Mouse (Mus musculus): ENCODE data around the gene Gm4981. TPM values are rescaled to one million over a fixed set of nuclear protein-coding genes. Genes with fewer than 3 reads are reported as not detected.
"Not testable (repeated sequence)": the region's sequence is repeated elsewhere in the genome, so short reads cannot be mapped to it uniquely, and the experiment has no call there.

The Gm4981 gene
- not detected in 2 replicates for polyA plus RNA-seq (2014; fragmentation: Nextera tagmentation; extraction: Ambion mirVana)

DNA sequence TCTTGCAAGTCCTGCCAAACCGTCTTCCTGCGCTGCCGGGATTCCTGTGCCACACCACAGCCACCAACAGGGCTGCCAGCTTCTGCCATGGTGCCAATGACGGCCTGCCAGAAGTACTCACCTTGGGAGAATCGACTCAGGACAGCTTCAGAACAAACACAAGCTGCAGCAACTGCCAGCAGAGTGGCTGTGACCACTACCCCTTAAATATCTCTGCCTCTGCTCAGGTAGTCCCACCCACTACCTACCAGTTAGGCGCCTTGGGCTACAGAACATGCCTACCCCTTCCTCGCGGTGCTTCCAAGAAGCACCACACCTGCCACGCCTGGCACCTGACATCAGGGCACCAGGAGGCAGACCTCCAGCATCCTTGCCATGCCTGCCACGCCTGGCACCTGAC, at the start of gene Gm4981:
Gene Gm4981, minus strand, starts transcription at position 89 of the 400 bp plus-strand sequence.
- no peak for DNase-seq (ENCODE audit: low spot score)
- no peak within 1 kb of the TSS for H3K4me3 ChIP-seq (ENCODE audit: low read depth, low read length)
- no peaks in the 10 kb centered on the region for H3K27me3 ChIP-seq (ENCODE audit: control insufficient read depth, insufficient read depth, low read length)
- H3K9ac ChIP-seq (ENCODE audit: low read length), result no peak within 1 kb of the TSS
- no peaks in the 10 kb centered on the region for H3K36me3 ChIP-seq (ENCODE audit: control insufficient read depth, insufficient read depth, low read length)
- no peak for ATAC-seq (replicated peaks; ENCODE audit: low FRiP score)
- H3K4me1 ChIP-seq (replicated peaks; ENCODE audit: control insufficient read depth, insufficient read depth, low read length), result no peaks in the 10 kb centered on the region
- H3K4me2 ChIP-seq (ENCODE audit: low read depth, low read length, severe bottlenecking), result no peak within 1 kb of the TSS
- peaks cover 14% of the 10 kb centered on the region for H3K9me3 ChIP-seq (ENCODE audit: control insufficient read depth, low read length)
- H3K27ac ChIP-seq (ENCODE audit: low read depth, low read length), result no peak within 1 kb of the TSS
- WGBS, result 89% methylated on average over 10 of the region's 10 CpGs

DNA sequence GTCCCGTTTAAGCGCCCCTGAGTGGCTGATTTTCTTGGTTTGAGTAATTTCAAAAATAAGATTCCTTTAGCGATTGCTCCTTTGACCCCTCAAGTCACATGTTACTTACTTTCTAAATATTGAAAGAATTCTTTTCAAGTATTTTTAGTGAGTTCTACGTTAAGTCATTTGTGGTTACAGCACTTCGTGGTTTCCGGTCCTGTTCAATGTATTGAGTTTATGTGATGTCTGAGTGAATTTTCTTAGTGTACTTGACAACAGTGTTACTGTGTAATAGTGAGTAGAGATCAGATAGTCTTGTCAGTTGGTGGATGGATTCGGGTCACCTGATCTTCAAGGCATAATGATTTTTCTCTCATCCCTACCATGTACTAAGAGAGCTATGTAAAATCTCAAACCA, 45.7 kb upstream of the Gm4981 start:
- DNase-seq (ENCODE audit: low spot score), result no peak
- WGBS, result 91% methylated on average over 7 of the region's 7 CpGs
- no peak overlapping the region for H3K9ac ChIP-seq (ENCODE audit: low read length)

DNA sequence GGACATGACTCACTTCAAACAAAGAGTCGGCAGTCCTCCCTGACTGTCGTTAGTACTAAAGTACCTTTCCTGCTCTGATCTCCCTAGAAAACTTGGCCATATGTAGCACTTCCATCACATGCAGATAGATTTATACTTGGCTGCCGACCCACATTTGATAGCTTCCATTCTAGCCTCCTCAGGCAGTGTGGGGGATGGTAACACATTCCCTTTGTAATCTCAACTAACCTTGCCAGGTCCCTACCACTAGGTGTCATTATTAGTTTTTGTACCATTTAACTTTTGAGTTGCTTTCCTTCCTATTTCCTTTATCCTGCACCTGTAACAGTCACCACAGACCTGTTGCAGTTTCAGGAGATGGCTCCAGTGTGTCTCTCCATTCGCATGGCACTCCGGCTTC, 22.0 kb upstream of the Gm4981 start:
- Histone ChIP-seq H3K27ac (ENCODE audit: low read depth, low read length) (no peak overlapping the region), H3K36me3 (ENCODE audit: control insufficient read depth, insufficient read depth, low read length) (no peaks in the 10 kb centered on the region; the same call in 1 of the 2 replicates), H3K27me3 (ENCODE audit: control insufficient read depth, insufficient read depth, low read length) (no peaks in the 10 kb centered on the region), H3K4me2 (ENCODE audit: low read depth, low read length, severe bottlenecking) (no peak overlapping the region), H3K9ac (ENCODE audit: low read length) (no peak overlapping the region), H3K4me1 (replicated peaks; ENCODE audit: control insufficient read depth, insufficient read depth, low read length) (no peaks in the 10 kb centered on the region; the same call in 1 of the 2 replicates), H3K9me3 (ENCODE audit: control insufficient read depth, low read length) (no peaks in the 10 kb centered on the region), H3K4me3 (ENCODE audit: low read depth, low read length) (no peak overlapping the region)
- no peak for ATAC-seq (replicated peaks; ENCODE audit: low FRiP score)
- no peak for DNase-seq (ENCODE audit: low spot score)
- 77% methylated on average over 5 of the region's 5 CpGs for WGBS

More for the DNA sequence above, 45.7 kb upstream of the Gm4981 start:
- H3K27ac ChIP-seq (ENCODE audit: low read depth, low read length), result no peak overlapping the region
- no peaks in the 10 kb centered on the region for H3K4me1 ChIP-seq (replicated peaks; ENCODE audit: control insufficient read depth, insufficient read depth, low read length)
- no peaks in the 10 kb centered on the region for H3K27me3 ChIP-seq (ENCODE audit: control insufficient read depth, insufficient read depth, low read length)
- ATAC-seq (replicated peaks; ENCODE audit: low FRiP score), result no peak
- H3K36me3 ChIP-seq (ENCODE audit: control insufficient read depth, insufficient read depth, low read length), result no peaks in the 10 kb centered on the region; the same call in 1 of the 2 replicates
- H3K4me2 ChIP-seq (ENCODE audit: low read depth, low read length, severe bottlenecking), result no peak overlapping the region
- H3K4me3 ChIP-seq (ENCODE audit: low read depth, low read length), result no peak overlapping the region
- H3K9me3 ChIP-seq (ENCODE audit: control insufficient read depth, low read length), result no peaks in the 10 kb centered on the region

DNA sequence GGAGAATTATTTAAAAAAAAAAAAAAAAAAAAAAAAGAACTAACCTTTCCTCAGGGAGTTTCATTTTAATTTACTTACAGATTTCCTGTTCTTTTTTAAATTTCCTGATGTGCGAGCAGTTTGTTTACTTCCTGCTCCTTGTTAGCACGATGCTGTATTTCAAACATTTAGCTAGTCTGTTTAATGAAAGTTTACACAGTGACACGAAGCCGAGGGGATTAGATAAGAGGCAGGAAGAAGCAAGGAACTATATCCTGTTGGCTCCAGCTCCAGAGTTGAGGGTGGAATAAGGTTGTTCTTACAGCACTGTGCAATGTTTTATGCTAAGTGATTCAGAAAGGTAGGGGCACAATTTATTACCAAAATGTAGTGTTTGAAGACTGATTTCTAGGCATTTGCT, 19.5 kb upstream of the Gm4981 start:
- 12% methylated on average over 4 of the region's 4 CpGs for WGBS
- Histone ChIP-seq H3K4me2 (ENCODE audit: low read depth, low read length, severe bottlenecking) (peak overlapping the region; percentile 41), H3K27me3 (ENCODE audit: control insufficient read depth, insufficient read depth, low read length) (no peaks in the 10 kb centered on the region), H3K9me3 (ENCODE audit: control insufficient read depth, low read length) (no peaks in the 10 kb centered on the region), H3K36me3 (ENCODE audit: control insufficient read depth, insufficient read depth, low read length) (no peaks in the 10 kb centered on the region; the same call in 1 of the 2 replicates), H3K4me3 (ENCODE audit: low read depth, low read length) (peak overlapping the region; percentile 74), H3K27ac (ENCODE audit: low read depth, low read length) (no peak overlapping the region), H3K9ac (ENCODE audit: low read length) (peak overlapping the region; percentile 78), H3K4me1 (replicated peaks; ENCODE audit: control insufficient read depth, insufficient read depth, low read length) (no peaks in the 10 kb centered on the region; the same call in 1 of the 2 replicates)
- DNase-seq (ENCODE audit: low spot score), result no peak
- no peak for ATAC-seq (replicated peaks; ENCODE audit: low FRiP score)

DNA sequence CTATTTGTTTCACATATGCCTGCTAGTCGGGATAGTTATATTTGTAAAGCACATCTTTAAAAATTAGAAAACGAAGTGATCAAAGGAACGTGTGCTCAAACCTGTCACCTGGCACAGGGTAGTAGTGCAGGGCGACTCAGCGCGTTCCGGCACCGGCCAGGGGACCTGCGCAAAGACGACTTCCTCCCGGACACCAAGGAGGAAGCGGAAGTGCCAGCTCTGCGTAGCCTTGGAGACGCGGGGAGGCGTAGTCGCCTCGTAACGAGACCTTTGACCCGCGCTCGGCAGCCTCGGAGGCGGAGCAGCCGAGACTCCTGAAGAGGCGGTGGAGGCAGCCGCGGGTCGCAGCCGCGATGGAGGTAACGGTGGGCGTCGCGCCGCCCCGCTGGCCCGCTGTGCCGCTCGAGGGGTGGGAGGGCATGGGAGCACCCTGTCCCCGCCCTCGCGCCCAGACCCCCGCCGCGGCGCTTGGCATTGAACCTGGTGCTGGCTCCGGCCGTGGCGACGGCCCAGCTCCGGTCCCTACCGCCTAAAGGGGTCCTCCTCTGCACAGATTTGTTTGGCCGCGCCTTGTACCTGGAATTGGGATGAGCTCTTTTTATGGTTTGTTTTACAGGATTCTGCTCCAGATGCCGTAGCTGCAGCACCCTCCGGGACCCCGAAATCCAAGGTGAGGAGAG, 18.9 kb upstream of the Gm4981 start, which contains the start of gene Gcc2:
Gene Gcc2, plus strand, starts transcription at position 285 of the 680 bp plus-strand sequence.
- H3K27ac ChIP-seq (ENCODE audit: low read depth, low read length), result peak within 1 kb of the TSS; percentile 7; the same call in 1 of the 2 replicates
- no peaks in the 10 kb centered on the region for H3K27me3 ChIP-seq (ENCODE audit: control insufficient read depth, insufficient read depth, low read length)
- peak; percentile 95 for DNase-seq (ENCODE audit: low spot score)
- H3K4me2 ChIP-seq (ENCODE audit: low read depth, low read length, severe bottlenecking), result peak within 1 kb of the TSS; percentile 41
- H3K9ac ChIP-seq (ENCODE audit: low read length), result peak within 1 kb of the TSS; percentile 78
- H3K4me3 ChIP-seq (ENCODE audit: low read depth, low read length), result peak within 1 kb of the TSS; percentile 74
- no peaks in the 10 kb centered on the region for H3K9me3 ChIP-seq (ENCODE audit: control insufficient read depth, low read length)
- no peaks in the 10 kb centered on the region; the same call in 1 of the 2 replicates for H3K4me1 ChIP-seq (replicated peaks; ENCODE audit: control insufficient read depth, insufficient read depth, low read length)
- under 1% methylated on average over 54 of the region's 58 CpGs for WGBS
- ATAC-seq (replicated peaks; ENCODE audit: low FRiP score), result peak; percentile 98
- no peaks in the 10 kb centered on the region; the same call in 1 of the 2 replicates for H3K36me3 ChIP-seq (ENCODE audit: control insufficient read depth, insufficient read depth, low read length)

DNA sequence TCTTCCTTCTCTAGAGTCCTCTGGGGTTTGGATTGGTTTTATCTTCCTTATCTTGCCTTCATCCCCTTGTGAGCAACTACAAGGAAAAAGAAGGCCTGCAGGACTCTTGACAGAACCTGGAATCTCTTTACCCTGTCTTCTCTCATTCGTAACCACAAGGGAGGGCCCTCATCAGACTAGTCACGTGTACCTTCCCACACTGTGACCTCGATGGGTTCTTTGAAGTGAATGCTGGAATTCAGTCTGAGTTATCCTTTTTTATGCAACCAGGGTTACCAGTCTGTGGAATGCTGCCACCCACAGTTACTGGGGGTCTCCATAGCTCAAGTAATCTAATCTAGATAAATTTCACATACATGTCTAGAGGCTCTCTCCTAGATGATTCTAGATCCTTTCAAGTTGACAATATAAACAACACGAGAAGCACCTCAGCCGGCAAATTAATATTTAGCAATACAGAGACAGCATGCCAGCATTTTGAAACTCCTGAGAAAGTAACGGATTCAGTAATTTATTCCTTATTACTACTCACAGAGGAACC, 18.2 kb upstream of the Gm4981 start:
- Histone ChIP-seq H3K27me3 (ENCODE audit: control insufficient read depth, insufficient read depth, low read length) (no peaks in the 10 kb centered on the region), H3K27ac (ENCODE audit: low read depth, low read length) (no peak overlapping the region), H3K9ac (ENCODE audit: low read length) (peak overlapping the region; percentile 78; the same call in 1 of the 2 replicates), H3K4me2 (ENCODE audit: low read depth, low read length, severe bottlenecking) (peak overlapping the region; percentile 41), H3K4me3 (ENCODE audit: low read depth, low read length) (peak overlapping the region; percentile 74), H3K9me3 (ENCODE audit: control insufficient read depth, low read length) (no peaks in the 10 kb centered on the region), H3K36me3 (ENCODE audit: control insufficient read depth, insufficient read depth, low read length) (no peaks in the 10 kb centered on the region; the same call in 1 of the 2 replicates), H3K4me1 (replicated peaks; ENCODE audit: control insufficient read depth, insufficient read depth, low read length) (no peaks in the 10 kb centered on the region; the same call in 1 of the 2 replicates)
- DNase-seq (ENCODE audit: low spot score) (no peak), ATAC-seq (replicated peaks; ENCODE audit: low FRiP score) (peak; percentile 26)
- 43% methylated on average over 6 of the region's 6 CpGs for WGBS

DNA sequence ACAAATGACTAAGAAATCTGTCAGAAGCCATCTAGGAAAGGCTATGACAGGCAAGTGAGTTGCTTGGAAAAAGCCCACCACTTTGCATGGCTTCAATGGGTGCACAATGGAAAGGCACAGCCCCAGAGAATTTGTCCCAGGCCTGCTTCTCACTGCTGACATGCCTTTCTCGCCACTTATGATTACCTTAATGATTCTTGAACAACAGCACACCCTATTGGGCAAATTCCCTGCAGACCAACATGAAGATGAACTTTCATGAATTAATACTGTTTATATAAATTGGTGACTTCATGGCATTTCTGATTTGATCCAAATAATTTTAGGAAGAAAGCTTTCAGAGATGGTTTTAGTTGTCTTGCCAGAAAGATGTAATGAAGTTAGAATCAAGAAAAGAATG, 13.0 kb upstream of the Gm4981 start:
- DNase-seq (ENCODE audit: low spot score) (no peak), ATAC-seq (replicated peaks; ENCODE audit: low FRiP score) (no peak)
- 18% methylated on average over 1 of the region's 1 CpGs for WGBS
- H3K9ac ChIP-seq (ENCODE audit: low read length), result no peak overlapping the region
- H3K27me3 ChIP-seq (ENCODE audit: control insufficient read depth, insufficient read depth, low read length), result no peaks in the 10 kb centered on the region
- no peaks in the 10 kb centered on the region for H3K36me3 ChIP-seq (ENCODE audit: control insufficient read depth, insufficient read depth, low read length)
- no peaks in the 10 kb centered on the region; the same call in 1 of the 2 replicates for H3K4me1 ChIP-seq (replicated peaks; ENCODE audit: control insufficient read depth, insufficient read depth, low read length)
- no peaks in the 10 kb centered on the region for H3K9me3 ChIP-seq (ENCODE audit: control insufficient read depth, low read length)
- H3K4me2 ChIP-seq (ENCODE audit: low read depth, low read length, severe bottlenecking), result no peak overlapping the region
- no peak overlapping the region for H3K4me3 ChIP-seq (ENCODE audit: low read depth, low read length)
- no peak overlapping the region for H3K27ac ChIP-seq (ENCODE audit: low read depth, low read length)

DNA sequence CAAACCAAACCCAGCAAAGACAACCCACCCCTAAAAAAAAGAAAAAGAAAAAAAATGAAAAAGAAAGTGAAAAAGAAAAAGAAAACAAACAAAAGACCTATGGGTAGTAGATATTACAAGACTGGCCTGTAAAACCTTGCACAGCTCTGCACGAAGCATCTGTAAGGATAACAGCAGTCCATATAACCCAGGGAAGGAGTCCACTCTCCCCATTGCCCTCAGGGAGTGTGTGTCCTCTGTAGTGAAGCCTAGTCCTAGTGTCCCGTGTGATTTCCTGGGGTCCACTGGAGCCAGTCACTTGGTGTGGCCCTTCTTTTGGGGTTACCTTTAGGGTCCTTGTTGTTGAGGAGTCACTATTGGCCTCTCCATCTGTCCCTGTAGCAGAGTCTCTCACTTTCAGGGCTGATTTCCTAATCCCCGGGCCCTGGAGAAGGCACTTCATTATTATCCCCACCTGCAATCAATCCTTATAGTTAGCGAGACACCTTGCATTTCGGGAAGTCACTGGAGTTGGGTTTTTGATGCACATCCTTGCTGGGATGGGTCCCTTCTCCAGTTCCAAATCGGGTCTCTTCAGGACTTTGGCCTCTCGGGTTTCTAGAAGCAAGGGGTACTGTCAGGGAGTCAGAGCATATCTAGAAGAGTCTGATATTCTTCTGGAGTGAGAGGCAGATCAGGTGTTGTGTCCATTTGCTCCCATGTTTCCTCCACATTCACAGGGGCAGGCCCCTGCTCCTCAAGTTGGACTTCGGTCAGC, 2.7 kb upstream of the Gm4981 start:
- not testable (repeated sequence) for H3K9me3 ChIP-seq (ENCODE audit: control insufficient read depth, low read length); H3K9ac ChIP-seq (ENCODE audit: low read length); H3K27ac ChIP-seq (ENCODE audit: low read depth, low read length); H3K4me2 ChIP-seq (ENCODE audit: low read depth, low read length, severe bottlenecking); H3K27me3 ChIP-seq (ENCODE audit: control insufficient read depth, insufficient read depth, low read length); H3K36me3 ChIP-seq (ENCODE audit: control insufficient read depth, insufficient read depth, low read length); H3K4me3 ChIP-seq (ENCODE audit: low read depth, low read length); H3K4me1 ChIP-seq (replicated peaks; ENCODE audit: control insufficient read depth, insufficient read depth, low read length)
- ATAC-seq (replicated peaks; ENCODE audit: low FRiP score) (peak; percentile 90), DNase-seq (ENCODE audit: low spot score) (peak; percentile 75)
- 88% methylated on average over 7 of the region's 8 CpGs for WGBS
